Mouse (Mus musculus) testis, adult 2 months (tissue): ENCODE measurements around the gene Cd59a.

Experiments used
- CTCF ChIP-seq: fragments of 200-500 bp; IDR thresholded peaks from 2 replicates; pipeline ENCODE4 v1.5.1; 2012; ENCODE audit warnings: low read depth, mild to moderate bottlenecking, inconsistent platforms, low read length, moderate library complexity; ENCODE audit not compliant: control insufficient read depth, insufficient read depth, insufficient replicate concordance
- POLR2A ChIP-seq: fragments of 200-500 bp; IDR thresholded peaks from 2 replicates; pipeline ENCODE4 v1.6.1; 2012; ENCODE audit warnings: low read depth, mild to moderate bottlenecking, inconsistent platforms, low read length, moderate library complexity; ENCODE audit not compliant: control insufficient read depth

GRCm38 (mm10) chr2:104123540-104123939, 27.9 kb downstream of the Cd59a start:
- no peak for TF ChIP-seq CTCF
- no peak for TF ChIP-seq POLR2A
